ENCODE assay signal across 8 mouse cellular contexts in genomic region chr7:96212224-96212591, GRCm38 (mm10). TPM values are rescaled to one million over a fixed set of nuclear protein-coding genes. Genes with fewer than 3 reads are reported as not detected.
DNase-seq lines count a peak whose midpoint lies in the region; ATAC-seq and TF ChIP-seq lines count a peak whose summit lies in the region.

No protein-coding gene starts in this region.

- H3K4me3 ChIP-seq in liver, embryonic 11.5 days (ENCODE audit: low read depth, low read length): peak overlapping the region; percentile 48
- peak overlapping the region; percentile 76 for H3K4me3 ChIP-seq in forebrain, embryonic 11.5 days (ENCODE audit: low read depth, low read length)
- peak overlapping the region; percentile 59 for H3K4me3 ChIP-seq in intestine, postnatal 0 days (ENCODE audit: low read depth, low read length)
- peak overlapping the region; percentile 86 for H3K4me3 ChIP-seq in neural tube, embryonic 14.5 days (ENCODE audit: low read depth, low read length)

- WGBS in liver, embryonic 11.5 days: 4% methylated on average over 9 of the region's 9 CpGs
- WGBS in forebrain, embryonic 11.5 days: 2% methylated on average over 9 of the region's 9 CpGs
- 19% methylated on average over 9 of the region's 9 CpGs for WGBS in intestine, postnatal 0 days
- 2% methylated on average over 9 of the region's 9 CpGs for WGBS in neural tube, embryonic 14.5 days

- no peaks in the 10 kb centered on the region for H3K9me3 ChIP-seq in liver, embryonic 11.5 days (ENCODE audit: control insufficient read depth, low read length)
- H3K9me3 ChIP-seq in forebrain, embryonic 11.5 days (ENCODE audit: control insufficient read depth, low read length): no peaks in the 10 kb centered on the region
- no peaks in the 10 kb centered on the region for H3K9me3 ChIP-seq in intestine, postnatal 0 days (ENCODE audit: control insufficient read depth)
- H3K9me3 ChIP-seq in neural tube, embryonic 14.5 days (ENCODE audit: control insufficient read depth, low read length): no peaks in the 10 kb centered on the region

- TF ChIP-seq CTCF in intestine, postnatal 0 days (IDR thresholded peaks at IDR 0.05; ENCODE audit: low read depth): no peak

- peaks cover 73% of the 10 kb centered on the region for H3K27me3 ChIP-seq in liver, embryonic 11.5 days (replicated peaks; ENCODE audit: control insufficient read depth, insufficient read depth, low read length)
- H3K27me3 ChIP-seq in forebrain, embryonic 11.5 days (ENCODE audit: control insufficient read depth, insufficient read depth, low read length): no peaks in the 10 kb centered on the region
- H3K27me3 ChIP-seq in intestine, postnatal 0 days (replicated peaks; ENCODE audit: control insufficient read depth, insufficient read depth, low read length): peaks cover 41% of the 10 kb centered on the region
- H3K27me3 ChIP-seq in neural tube, embryonic 14.5 days (ENCODE audit: control insufficient read depth, insufficient read depth, low read length): no peaks in the 10 kb centered on the region

- no peak for ATAC-seq in liver, embryonic 11.5 days (replicated peaks; ENCODE audit: low FRiP score)
- no peak for ATAC-seq in forebrain, embryonic 11.5 days (replicated peaks; ENCODE audit: low FRiP score)
- ATAC-seq in intestine, postnatal 0 days: no peak
- ATAC-seq in neural tube, embryonic 14.5 days (ENCODE audit: low read depth): no peak

- H3K27ac ChIP-seq in liver, embryonic 11.5 days (ENCODE audit: low read depth, low read length): no peak overlapping the region
- peak overlapping the region; percentile 86; the same call in 1 of the 2 replicates for H3K27ac ChIP-seq in forebrain, embryonic 11.5 days (ENCODE audit: low read depth, low read length)
- no peak overlapping the region for H3K27ac ChIP-seq in intestine, postnatal 0 days (ENCODE audit: low read depth, low read length)
- 0 out of 2 replicates have a peak overlapping the region, but pooled peaks have one; percentile 62 for H3K27ac ChIP-seq in neural tube, embryonic 14.5 days (ENCODE audit: low read depth, low read length)

- no peak for DNase-seq in liver, embryonic 11.5 days (ENCODE audit: low spot score)
- DNase-seq in liver: no peak
- no peak for DNase-seq in forebrain, embryonic 11.5 days (ENCODE audit: low spot score)
- no peak for DNase-seq in embryo, embryonic 9.5 days (ENCODE audit: extremely low spot score)
- no peak for DNase-seq in thymus, postnatal 36 days
- no peak for DNase-seq in retina, embryonic 14.5 days (ENCODE audit: low spot score)

- peak overlapping the region; percentile 67 for H3K4me2 ChIP-seq in liver, embryonic 11.5 days
- peak overlapping the region; percentile 94 for H3K4me2 ChIP-seq in forebrain, embryonic 11.5 days (ENCODE audit: low read depth, low read length, severe bottlenecking)
- H3K4me2 ChIP-seq in intestine, postnatal 0 days (replicated peaks; ENCODE audit: low read depth): peak overlapping the region; percentile 82
- H3K4me2 ChIP-seq in neural tube, embryonic 14.5 days (ENCODE audit: low read depth, low read length): peak overlapping the region; percentile 98

- H3K4me1 ChIP-seq in liver, embryonic 11.5 days (replicated peaks; ENCODE audit: control insufficient read depth, insufficient read depth, low read length): peaks cover 7% of the 10 kb centered on the region
- peaks cover 10% of the 10 kb centered on the region; the same call in 1 of the 2 replicates for H3K4me1 ChIP-seq in forebrain, embryonic 11.5 days (replicated peaks; ENCODE audit: control insufficient read depth, insufficient read depth, low read length)
- peaks cover 4% of the 10 kb centered on the region; the same call in 1 of the 2 replicates for H3K4me1 ChIP-seq in intestine, postnatal 0 days (replicated peaks; ENCODE audit: control insufficient read depth, insufficient read depth, low read length)
- H3K4me1 ChIP-seq in neural tube, embryonic 14.5 days (ENCODE audit: control insufficient read depth, insufficient read depth, low read length): peaks cover 7% of the 10 kb centered on the region; the same call in 1 of the 2 replicates

- H3K9ac ChIP-seq in liver, embryonic 11.5 days (ENCODE audit: low read depth, low read length): no peak overlapping the region
- peak overlapping the region; percentile 96 for H3K9ac ChIP-seq in forebrain, embryonic 11.5 days (ENCODE audit: low read length)
- H3K9ac ChIP-seq in intestine, postnatal 0 days (ENCODE audit: low read depth, low read length): no peak overlapping the region
- peak overlapping the region; percentile 96 for H3K9ac ChIP-seq in neural tube, embryonic 14.5 days (replicated peaks; ENCODE audit: low read depth, low read length)

- H3K36me3 ChIP-seq in liver, embryonic 11.5 days (ENCODE audit: control insufficient read depth, insufficient read depth, low read length): no peaks in the 10 kb centered on the region
- no peaks in the 10 kb centered on the region for H3K36me3 ChIP-seq in forebrain, embryonic 11.5 days (ENCODE audit: control insufficient read depth, insufficient read depth, low read length)
- H3K36me3 ChIP-seq in intestine, postnatal 0 days (ENCODE audit: control insufficient read depth, insufficient read depth): no peaks in the 10 kb centered on the region
- no peaks in the 10 kb centered on the region for H3K36me3 ChIP-seq in neural tube, embryonic 14.5 days (ENCODE audit: control insufficient read depth, insufficient read depth, low read length)

RNA-seq across cellular contexts. Expression of gene Tenm4, which starts 41.2 kb away (rescaled TPM):
- polyA plus RNA-seq in liver, embryonic 11.5 days (2014; fragmentation: Nextera tagmentation; extraction: Ambion mirVana): 6.9 and 7.3 TPM in 2 replicates
- 47.9 and 52.2 TPM in 2 replicates for polyA plus RNA-seq in forebrain, embryonic 11.5 days (2014; fragmentation: Nextera tagmentation; extraction: Ambion mirVana)
- polyA plus RNA-seq in intestine, postnatal 0 days (2015; fragmentation: Nextera tagmentation; extraction: Ambion mirVana): 4.6 and 4.9 TPM in 2 replicates
- 50.0 and 54.8 TPM in 2 replicates for polyA plus RNA-seq in neural tube, embryonic 14.5 days (2014; fragmentation: Nextera tagmentation; extraction: Ambion mirVana)

Comparison
In these comparisons a context has a peak if more than half of its experiments do, and no peak if none do; other contexts are left out.
1. H3K27ac ChIP-seq: peak in forebrain, embryonic 11.5 days (single experiment) and neural tube, embryonic 14.5 days (single experiment); none in liver, embryonic 11.5 days (single experiment) and intestine, postnatal 0 days (single experiment).
2. H3K9ac ChIP-seq: peak in forebrain, embryonic 11.5 days (single experiment) and neural tube, embryonic 14.5 days (single experiment); none in liver, embryonic 11.5 days (single experiment) and intestine, postnatal 0 days (single experiment).
3. Peak in every context shown above with its lines, with median percentiles within 50 percentile points of each other: H3K4me2 ChIP-seq and H3K4me3 ChIP-seq.